Mouse (Mus musculus) adrenal gland, postnatal 0 days (tissue): Measurements from ENCODE around the gene Ccdc155. TPM values are rescaled to one million over a fixed set of nuclear protein-coding genes. Genes with fewer than 3 reads are reported as not detected.

Experiments
- microRNA-seq: library from miRNA; unstranded; fragments of <30 nt; microRNA quantifications from one replicate; pipeline ENCODE4, GENCODE M21; 2016; ENCODE audit warnings: borderline replicate concordance; ENCODE audit not compliant: insufficient number of aligned reads
- polyA plus RNA-seq: library from polyadenylated mRNA; unstranded; fragments of >200 nt; fragmentation: Nextera tagmentation; extraction: Ambion mirVana; gene quantifications from 2 replicates; pipeline ENCODE4 v1.2.1, GENCODE M21; 2015

Ccdc155 gene
- polyA plus RNA-seq = 0.30 and 0.47 TPM in 2 replicates

DNA sequence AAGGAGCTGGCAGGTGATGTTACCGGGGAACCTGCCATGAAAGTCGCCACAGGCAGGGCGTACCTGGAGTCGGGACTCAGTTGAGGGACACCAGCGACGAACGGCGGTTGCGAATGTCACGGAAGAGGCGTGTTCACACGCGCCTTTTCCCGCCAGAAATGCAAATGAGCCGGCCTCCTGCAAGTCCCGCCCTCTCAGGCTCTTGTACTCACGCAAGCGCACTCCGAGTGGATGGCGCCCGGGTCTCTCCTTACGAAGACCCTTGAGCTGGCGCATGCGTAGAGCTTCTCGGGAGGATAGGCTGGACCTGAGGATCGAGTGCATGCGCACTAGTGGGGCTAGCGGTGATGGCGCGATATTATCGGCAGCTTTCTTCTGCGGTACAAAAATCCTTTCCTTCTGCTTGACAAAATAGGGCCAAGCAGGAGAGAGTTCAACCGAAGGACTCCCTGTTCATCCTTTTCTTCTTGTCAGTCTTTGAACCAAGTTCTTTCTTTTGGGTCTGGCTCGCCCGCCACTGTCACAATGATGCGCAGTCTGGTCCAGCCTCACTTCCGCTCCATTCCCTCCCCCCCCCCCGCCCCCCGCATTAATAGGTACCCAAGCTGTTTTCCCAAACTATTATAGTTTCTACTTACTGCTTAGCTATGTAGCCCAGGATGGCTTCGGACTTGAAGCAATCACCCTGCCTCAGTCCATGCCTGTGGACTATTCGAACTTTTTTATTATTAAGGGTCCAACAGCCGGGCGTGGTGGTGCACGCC lies at the start of gene Ccdc155:
Gene Ccdc155 (minus strand): TSS at position 513 of the 764 bp plus-strand sequence.

GRCm38 (mm10) chr7:45240633-45241388 lies 36.1 kb upstream of the Ccdc155 start, which contains the start of gene Slc6a16:
Slc6a16 (plus strand) TSS chr7:45241085.

GRCm38 (mm10) chr7:45238723-45239496 lies 34.2 kb upstream of the Ccdc155 start, which contains the start of gene Cd37:
Cd37 (minus strand) TSS chr7:45239115.

GRCm38 (mm10) chr7:45215673-45216441 lies 11.2 kb upstream of the Ccdc155 start, which contains the start of gene Tead2:
Tead2 (plus strand) TSS chr7:45215753.

DNA sequence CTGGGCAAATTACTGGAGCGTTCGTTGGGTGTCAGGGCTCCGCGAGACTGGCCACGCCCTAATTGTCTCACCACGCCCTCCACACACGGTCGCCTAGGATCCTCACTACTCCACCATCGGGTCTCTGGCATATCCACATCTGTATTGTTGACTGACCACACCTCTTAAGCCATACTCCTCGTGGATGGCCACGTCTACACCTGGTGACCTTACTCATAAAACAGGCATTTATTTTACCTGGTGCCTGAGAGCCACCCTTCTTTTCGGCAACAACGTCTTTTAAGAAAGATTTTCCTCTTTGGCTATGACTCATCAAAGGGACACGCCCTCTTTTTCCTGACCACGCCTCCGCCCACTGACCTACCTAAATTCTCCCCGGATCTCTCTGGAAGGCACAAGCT lies 7.2 kb upstream of the Ccdc155 start, which contains the start of gene Dkkl1:
Gene Dkkl1 (minus strand): TSS at position 297 of the 401 bp plus-strand sequence.

DNA sequence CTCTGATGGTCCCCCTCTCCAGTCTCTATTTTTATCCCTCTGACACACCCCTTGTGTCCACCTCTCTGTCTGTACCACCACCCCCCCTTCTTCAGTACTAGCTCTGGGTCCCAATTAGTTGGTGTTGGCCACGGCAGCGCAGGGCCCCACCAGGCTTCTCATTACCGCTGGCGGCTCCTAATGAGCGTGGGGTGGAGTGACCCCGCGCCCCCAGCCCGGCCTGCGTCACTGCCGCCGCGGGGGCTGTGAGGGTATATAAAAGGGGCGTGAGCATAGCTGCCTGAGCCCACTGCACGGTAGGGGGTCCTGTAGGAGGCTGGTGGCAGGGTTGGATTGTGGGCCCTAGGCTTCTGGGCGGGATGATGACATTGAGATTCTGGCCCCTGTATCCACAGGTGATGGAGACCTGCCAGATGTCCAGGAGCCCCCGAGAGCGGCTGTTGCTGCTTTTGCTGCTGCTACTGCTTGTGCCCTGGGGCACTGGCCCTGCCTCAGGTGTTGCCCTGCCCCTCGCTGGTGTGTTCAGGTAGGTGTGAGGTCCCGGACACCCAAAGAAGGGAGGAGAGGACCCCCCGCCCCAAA lies 23.7 kb downstream of the Ccdc155 start, which contains the start of gene Pth2:
Gene Pth2 (plus strand): TSS at position 100 of the 582 bp plus-strand sequence.

GRCm38 (mm10) chr7:45179469-45179868 lies 25.2 kb downstream of the Ccdc155 start, which contains the start of gene Gfy:
Gfy (minus strand) TSS chr7:45179569.

DNA sequence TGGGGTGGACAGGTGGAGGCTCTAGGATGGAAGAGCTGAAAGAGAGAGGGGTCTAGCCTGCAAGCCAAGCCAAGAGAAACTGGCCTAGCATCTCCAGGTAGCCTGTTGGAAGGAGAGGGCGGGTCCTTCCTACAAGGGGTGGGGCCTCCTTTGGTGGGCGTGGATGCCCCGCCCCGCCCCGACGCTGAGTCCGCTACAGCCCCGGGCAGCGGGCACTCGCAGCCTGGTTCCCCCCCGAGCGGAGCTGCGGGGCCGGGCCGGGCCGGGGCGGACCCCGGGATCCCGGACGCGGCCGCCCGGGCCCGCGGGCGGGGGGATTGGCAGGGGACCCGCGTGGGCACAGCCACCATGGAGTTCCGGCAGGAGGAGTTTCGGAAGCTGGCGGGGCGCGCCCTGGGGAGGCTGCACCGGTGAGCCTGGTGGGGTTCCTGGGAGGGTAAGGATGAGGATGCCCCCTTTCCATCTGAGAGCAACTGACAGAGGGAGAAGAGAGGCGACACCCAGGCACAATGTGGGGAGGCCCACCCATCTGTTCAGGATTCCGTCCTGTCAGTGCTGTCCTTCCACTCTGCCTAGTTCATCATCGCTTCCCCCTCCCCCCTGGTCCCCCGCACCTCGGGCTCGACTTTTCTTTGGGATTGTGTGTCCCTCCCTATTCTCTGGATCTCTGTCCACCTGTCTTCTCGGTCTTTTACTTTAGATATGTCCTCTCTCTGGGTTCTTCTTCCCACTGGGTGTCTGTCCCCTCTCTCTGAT lies 40.8 kb downstream of the Ccdc155 start, which contains the start of gene Slc17a7:
Gene Slc17a7 (plus strand): TSS at position 215 of the 756 bp plus-strand sequence.

DNA sequence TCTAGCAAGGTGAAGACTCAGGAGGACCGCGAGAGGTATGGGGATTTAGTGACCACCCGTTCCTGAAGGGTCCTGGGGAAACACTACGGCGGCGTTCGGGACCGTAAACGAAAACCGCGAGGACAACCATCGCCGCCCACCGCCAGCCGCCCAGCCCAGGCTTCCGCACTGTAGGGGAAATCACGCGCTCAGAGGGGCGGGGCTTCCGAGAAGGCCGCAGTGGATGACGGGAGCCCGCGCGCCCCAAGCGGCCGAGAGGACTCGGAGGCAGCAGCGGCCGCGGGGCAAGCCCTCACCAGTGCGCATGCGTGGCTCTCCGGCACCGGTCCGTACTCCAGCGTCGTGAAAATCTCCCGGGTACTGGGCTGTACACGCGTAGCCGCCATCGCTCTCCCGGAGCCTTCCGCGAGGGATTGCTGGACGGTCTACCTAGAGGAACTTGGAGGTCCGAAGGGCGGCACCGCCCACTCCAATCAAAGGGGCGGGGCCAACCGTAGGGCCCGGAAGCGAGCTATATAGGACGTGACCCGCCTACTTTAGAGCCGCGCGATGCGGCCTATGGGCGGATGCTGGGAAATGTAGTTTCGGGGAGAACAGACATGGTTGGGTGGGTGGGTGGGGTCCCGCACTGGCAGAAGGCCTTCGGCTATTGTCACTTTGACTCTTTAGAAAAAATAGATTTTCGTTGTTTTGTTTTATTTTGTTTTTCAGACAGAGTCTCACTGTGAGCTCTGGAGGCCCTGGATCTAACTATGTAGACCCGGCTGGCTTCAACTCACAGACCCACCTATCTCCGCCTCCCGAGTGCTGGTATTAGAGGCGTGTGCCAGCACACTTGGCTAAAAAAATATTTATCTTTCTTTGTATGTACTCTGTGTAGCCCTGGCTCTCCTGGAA lies 50.3 kb downstream of the Ccdc155 start, which contains the start of the genes Pih1d1 and Aldh16a1:
Gene Pih1d1 (plus strand): TSS at position 208 of the 897 bp plus-strand sequence.
Gene Aldh16a1 (minus strand): TSS at position 489 of the 897 bp plus-strand sequence.

DNA sequence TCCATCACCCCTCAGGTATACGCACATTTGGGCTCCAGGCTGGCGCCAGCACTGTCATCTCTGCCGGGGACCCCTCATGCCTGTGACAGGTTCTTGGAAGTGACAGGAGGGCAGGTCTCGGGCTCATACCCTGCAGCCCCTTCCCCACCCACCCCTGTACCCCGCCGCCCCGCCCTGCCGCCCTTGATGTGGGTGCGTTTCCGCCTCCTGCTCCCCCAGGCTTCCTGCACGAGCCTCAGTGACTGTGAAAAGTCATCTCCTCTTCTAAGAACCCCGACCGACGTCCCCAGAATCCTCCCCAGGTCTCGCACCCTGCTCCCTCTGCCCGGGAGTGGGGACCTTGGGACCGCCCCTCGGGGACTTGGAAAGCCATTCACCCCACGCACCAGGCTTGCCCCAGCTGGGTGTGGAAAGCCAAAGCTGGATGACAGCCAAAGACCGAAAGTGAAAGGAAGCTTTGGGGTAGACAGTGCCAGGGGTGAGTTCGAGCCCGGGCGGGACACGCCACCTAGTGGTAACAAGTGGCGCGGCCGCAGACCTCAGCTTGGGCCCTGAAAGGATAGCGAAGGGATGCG lies 68.6 kb downstream of the Ccdc155 start, which contains the start of the genes Gm45713 and Flt3l:
Gene Gm45713 (minus strand): TSS at position 239 of the 575 bp plus-strand sequence.
Gene Flt3l (minus strand): TSS at position 440 of the 575 bp plus-strand sequence.

Small RNA genes lying within 50 kb of the gene (microRNA-seq; reads per million reads assigned to microRNA genes)
- not detected for gene Mir7055

Other genes starting within 250 kb of the Ccdc155 start
- gene Cpt1c, start 230.0 kb downstream of the Ccdc155 start, polyA plus RNA-seq = 23.0 and 24.9 TPM in 2 replicates
- 247 and 271 TPM in 2 replicates for gene Prmt1, start 218.3 kb downstream of the Ccdc155 start, polyA plus RNA-seq
- gene Irf3, start 207.2 kb downstream of the Ccdc155 start, polyA plus RNA-seq = 56.9 and 79.7 TPM in 2 replicates
- gene Bcl2l12, start 206.2 kb downstream of the Ccdc155 start, polyA plus RNA-seq = 16.6 and 25.4 TPM in 2 replicates
- 25.1 and 26.8 TPM in 2 replicates for gene Scaf1, start 188.5 kb downstream of the Ccdc155 start, polyA plus RNA-seq
- gene Rras, start 186.9 kb downstream of the Ccdc155 start, polyA plus RNA-seq = 69.9 and 80.5 TPM in 2 replicates
- 4.1 and 6.1 TPM in 2 replicates for gene Prr12, start 152.0 kb downstream of the Ccdc155 start, polyA plus RNA-seq
- 72.0 and 75.6 TPM in 2 replicates for gene Nosip, start 142.5 kb downstream of the Ccdc155 start, polyA plus RNA-seq
- 21.2 and 23.8 TPM in 2 replicates for gene Prrg2, start 142.2 kb downstream of the Ccdc155 start, polyA plus RNA-seq
- 173 and 202 TPM in 2 replicates for gene Rcn3, start 112.7 kb downstream of the Ccdc155 start, polyA plus RNA-seq
- 193 and 264 TPM in 2 replicates for gene Fcgrt, start 101.0 kb downstream of the Ccdc155 start, polyA plus RNA-seq
- gene Rps11, start 80.5 kb downstream of the Ccdc155 start, polyA plus RNA-seq = 1,100 and 1,135 TPM in 2 replicates
- 1,896 and 3,552 TPM in 2 replicates for gene Rpl13a, start 76.1 kb downstream of the Ccdc155 start, polyA plus RNA-seq
- gene Gm45713, start 68.7 kb downstream of the Ccdc155 start, polyA plus RNA-seq = 1.4 and 2.1 TPM in 2 replicates
- gene Flt3l, start 68.5 kb downstream of the Ccdc155 start, polyA plus RNA-seq = 6.1 and 11.0 TPM in 2 replicates
- 67.2 and 75.8 TPM in 2 replicates for gene Pih1d1, start 50.6 kb downstream of the Ccdc155 start, polyA plus RNA-seq
- gene Aldh16a1, start 50.3 kb downstream of the Ccdc155 start, polyA plus RNA-seq = 25.3 and 34.0 TPM in 2 replicates
- 0.11 and 0.16 TPM in 2 replicates for gene Slc17a7, start 40.9 kb downstream of the Ccdc155 start, polyA plus RNA-seq
- not detected in 2 replicates for gene Gfy, start 25.3 kb downstream of the Ccdc155 start, polyA plus RNA-seq
- gene Pth2, start 23.9 kb downstream of the Ccdc155 start, polyA plus RNA-seq = not detected in 2 replicates
- gene Dkkl1, start 7.3 kb upstream of the Ccdc155 start, polyA plus RNA-seq = 1.6 and 1.8 TPM in 2 replicates
- gene Tead2, start 10.9 kb upstream of the Ccdc155 start, polyA plus RNA-seq = 28.7 and 32.9 TPM in 2 replicates
- 3.9 and 5.3 TPM in 2 replicates for gene Cd37, start 34.2 kb upstream of the Ccdc155 start, polyA plus RNA-seq
- 0.08 TPM in 1 of 2 replicates, not detected in the other for gene Slc6a16, start 36.2 kb upstream of the Ccdc155 start, polyA plus RNA-seq
- not detected in 2 replicates for gene Slc6a21, start 72.6 kb upstream of the Ccdc155 start, polyA plus RNA-seq
- gene Trpm4, start 128.9 kb upstream of the Ccdc155 start, polyA plus RNA-seq = 12.4 and 14.0 TPM in 2 replicates
- 0.54 and 1.4 TPM in 2 replicates for gene Hrc, start 130.4 kb upstream of the Ccdc155 start, polyA plus RNA-seq
- 2.6 and 3.3 TPM in 2 replicates for gene Ppfia3, start 162.1 kb upstream of the Ccdc155 start, polyA plus RNA-seq
- 3.1 and 3.2 TPM in 2 replicates for gene Lin7b, start 165.7 kb upstream of the Ccdc155 start, polyA plus RNA-seq
- 67.6 and 113 TPM in 2 replicates for gene Snrnp70, start 190.8 kb upstream of the Ccdc155 start, polyA plus RNA-seq
- gene Kcna7, start 200.8 kb upstream of the Ccdc155 start, polyA plus RNA-seq = 0.06 and 0.09 TPM in 2 replicates
- 0.44 and 0.46 TPM in 2 replicates for gene Ntf5, start 208.8 kb upstream of the Ccdc155 start, polyA plus RNA-seq
- not detected in 2 replicates for gene Lhb, start 215.9 kb upstream of the Ccdc155 start, polyA plus RNA-seq
- 7.8 and 11.6 TPM in 2 replicates for gene Gys1, start 230.0 kb upstream of the Ccdc155 start, polyA plus RNA-seq
- gene Ruvbl2, start 233.2 kb upstream of the Ccdc155 start, polyA plus RNA-seq = 45.5 and 60.2 TPM in 2 replicates